Mouse (Mus musculus) inflammation-experienced regulatory T-cells, adult 6 months (primary cell): ENCODE results near the gene Ccdc57. TPM values are rescaled to one million over a fixed set of nuclear protein-coding genes. Genes with fewer than 3 reads are reported as not detected.
A peak's percentile ranks its signal among the peaks of the same experiment; 100 is the strongest.
"Not testable (repeated sequence)": the region's sequence is repeated elsewhere in the genome, so short reads cannot be mapped to it uniquely, and the experiment has no call there.

Source experiments
- ATAC-seq: one replicate; pipeline ENCODE4 v1.8.0; 2017
- polyA plus RNA-seq, 3 experiments: library from polyadenylated mRNA; unstranded; fragments of 100-300 nt; shearing (Covaris generic); gene quantifications; one replicate each; pipeline ENCODE4 v1.2.1; 2017

Ccdc57 gene
- polyA plus RNA-seq, 3 experiments from 2014 or later: 0.35 to 0.45 (median 0.42) TPM

DNA sequence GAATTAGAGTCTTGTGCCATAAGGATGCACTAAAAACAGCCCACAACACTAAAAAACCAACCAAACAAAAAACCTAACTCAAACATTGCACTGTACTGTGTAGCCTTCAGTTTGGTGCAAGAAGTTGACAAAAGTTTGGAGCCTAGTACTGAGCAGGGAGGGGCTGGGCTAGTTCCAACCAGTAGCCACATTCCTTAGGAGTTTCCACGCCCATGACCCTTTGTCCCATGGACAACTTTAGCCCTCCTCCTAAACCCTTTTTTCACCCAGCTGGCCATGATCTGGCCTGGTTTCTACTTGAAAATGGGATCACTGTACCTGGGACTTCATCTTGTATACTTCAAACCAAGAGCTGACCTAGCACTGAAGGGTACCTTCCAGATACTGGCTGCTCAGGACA lies 81.5 kb downstream of the Ccdc57 start:
- ATAC-seq: no peak

GRCm38 (mm10) chr11:120850331-120851030 lies 82.2 kb downstream of the Ccdc57 start:
- peak; percentile 65 for ATAC-seq

DNA sequence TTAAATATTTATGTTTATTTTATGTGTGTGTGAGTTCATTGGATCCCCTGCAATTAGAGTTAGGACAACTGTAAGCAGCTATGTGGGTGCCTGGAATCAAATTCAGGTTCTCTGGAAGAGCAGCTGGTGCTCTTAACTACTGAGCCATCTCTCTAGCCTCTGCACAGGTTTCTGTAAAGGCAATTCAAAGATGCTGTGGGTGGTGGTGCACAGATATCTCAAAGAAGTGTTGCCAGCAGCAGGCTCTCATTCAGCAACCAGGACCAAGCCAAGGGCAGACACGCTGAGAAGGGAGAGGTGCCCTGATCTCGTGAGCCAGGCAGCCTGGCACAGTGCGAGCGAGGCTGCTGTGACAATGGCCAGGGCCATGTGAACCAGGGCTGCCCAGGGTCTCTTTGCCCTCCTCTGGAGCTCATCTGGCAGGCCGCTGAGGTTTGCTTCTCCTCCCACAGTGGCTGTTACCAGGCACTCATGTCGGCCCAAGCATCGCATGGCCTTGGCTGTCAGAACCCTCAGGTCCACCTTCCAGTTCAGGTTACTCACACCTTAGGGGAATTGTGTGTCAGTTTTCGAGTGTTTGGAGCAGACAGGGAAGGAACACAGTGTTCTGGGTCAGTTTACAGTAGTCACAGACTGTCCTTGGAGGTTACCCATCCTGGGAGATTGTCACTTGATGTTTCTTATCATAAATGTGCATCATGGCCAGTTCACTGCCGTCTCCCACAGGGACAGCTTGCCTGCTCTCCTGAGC lies 85.8 kb downstream of the Ccdc57 start:
- no peak for ATAC-seq

DNA sequence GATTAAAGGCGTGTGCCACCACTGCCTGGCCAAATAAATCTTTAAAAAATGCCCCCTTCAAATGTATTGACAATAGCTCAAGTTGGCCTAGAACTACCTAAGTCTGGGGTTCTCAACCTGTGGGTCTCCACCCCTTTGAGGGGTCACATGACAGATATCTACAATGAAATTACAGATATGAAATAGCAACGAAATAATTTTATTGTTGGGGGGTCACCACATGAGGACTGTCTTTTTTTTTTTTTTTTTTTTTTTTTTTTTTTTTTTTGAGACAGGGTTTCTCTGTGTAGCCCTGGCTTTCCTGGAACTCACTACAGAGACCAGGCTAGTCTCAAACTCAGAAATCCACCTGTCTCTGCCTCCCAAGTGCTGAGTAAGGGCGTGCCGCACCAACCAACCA lies 88.3 kb downstream of the Ccdc57 start:
- no peak for ATAC-seq

GRCm38 (mm10) chr11:120833555-120834280 lies 99.0 kb downstream of the Ccdc57 start:
- ATAC-seq: no peak

GRCm38 (mm10) chr11:120832962-120833361 lies 99.7 kb downstream of the Ccdc57 start:
- ATAC-seq: not testable (repeated sequence)

DNA sequence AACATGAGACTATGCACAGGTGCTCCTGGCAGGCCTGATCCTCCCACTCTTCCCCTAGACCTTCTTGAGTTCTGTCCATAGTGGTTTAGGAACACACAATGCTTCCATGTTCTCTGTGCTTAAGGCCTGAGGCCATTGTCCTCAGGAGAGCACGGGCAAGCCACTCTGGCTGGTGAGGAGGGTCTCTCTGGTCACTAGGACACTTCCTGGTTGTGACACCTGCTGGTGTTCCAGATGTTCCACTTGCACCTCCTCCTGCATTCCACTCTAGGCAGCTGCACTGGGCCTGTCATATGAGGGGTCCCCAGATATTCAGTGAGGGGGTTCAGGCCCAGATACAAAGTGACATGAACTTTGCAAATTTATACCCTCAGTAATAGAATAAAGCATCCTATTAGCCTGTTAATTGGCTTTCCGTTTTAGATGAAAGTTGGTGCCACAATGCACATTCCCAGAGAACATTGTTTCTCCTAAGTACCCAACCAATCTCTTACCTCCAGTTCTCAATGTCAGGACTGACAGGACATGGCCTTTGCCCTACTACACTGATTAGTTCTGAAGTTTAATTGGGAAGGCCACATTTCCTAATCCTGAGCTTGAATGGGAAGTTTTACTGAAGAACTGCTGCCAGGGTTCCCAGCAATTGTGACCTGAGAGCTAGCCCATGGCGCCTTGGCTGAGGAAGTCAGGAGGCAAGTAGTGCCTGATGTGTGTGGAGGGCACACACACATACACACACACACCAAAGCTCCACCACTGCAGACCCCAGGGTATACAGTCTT lies 100.8 kb downstream of the Ccdc57 start:
- ATAC-seq: no peak

GRCm38 (mm10) chr11:120830686-120831085 lies 102.0 kb downstream of the Ccdc57 start:
- ATAC-seq: no peak

GRCm38 (mm10) chr11:120829757-120830532 lies 102.7 kb downstream of the Ccdc57 start:
- ATAC-seq: no peak

GRCm38 (mm10) chr11:120828416-120828815 lies 104.3 kb downstream of the Ccdc57 start:
- ATAC-seq: no peak

- ATAC-seq: no peak
Measured at GRCm38 (mm10) chr11:120826016-120826953, 106.4 kb downstream of the Ccdc57 start.

DNA sequence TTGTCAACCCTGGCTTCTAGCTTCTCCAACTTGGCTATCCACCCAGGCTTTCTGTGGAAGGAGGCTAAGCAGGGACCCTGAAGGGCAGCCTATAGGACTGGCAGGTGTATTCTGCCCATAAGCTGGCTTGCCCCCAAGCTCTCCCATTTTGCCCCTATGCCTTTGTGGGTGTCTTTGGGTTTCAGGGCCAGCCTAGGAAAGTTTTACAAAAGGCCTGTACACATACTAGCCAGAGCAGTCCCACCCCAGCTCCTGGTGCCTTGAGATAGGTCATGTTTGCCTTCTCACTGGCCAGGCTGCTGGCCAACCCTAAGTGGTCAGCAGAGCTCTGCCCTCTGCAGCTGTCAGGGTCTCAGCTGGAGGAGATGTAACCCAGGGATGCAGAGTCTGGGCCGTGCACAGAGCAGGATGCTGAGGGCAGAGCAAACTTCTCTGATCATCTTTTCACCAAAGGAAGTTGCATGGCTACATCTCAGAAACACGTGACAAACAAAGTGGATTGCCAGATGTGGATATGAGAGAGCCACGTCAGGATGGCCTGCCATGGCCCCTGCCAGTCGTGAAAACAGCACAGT lies 107.3 kb downstream of the Ccdc57 start:
- no peak for ATAC-seq

DNA sequence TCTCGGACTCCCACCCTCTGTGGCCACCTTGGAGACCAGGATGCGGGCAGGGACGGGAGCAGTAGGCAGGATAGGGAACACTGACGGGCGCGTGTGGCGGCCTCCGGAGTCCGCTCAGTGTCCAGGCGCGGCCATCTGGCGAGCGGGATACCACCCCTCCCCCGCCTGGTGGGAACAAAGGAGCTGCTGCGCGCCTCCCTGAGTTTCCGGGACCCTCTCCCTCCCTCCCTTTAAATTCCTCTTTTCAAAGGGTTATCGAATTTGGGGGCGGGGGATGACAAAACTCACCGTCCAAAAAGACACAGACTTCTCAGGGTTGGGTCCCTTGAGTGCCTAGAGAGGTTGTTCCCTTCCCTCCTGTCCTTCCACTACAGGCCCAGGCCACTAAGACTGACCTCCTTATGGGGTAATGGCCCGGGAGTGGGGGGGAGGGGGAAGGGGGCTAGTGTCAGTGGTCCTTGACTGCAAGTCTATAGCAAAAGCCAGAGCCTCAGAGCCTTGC lies 107.8 kb downstream of the Ccdc57 start:
- ATAC-seq: peak; percentile 5

- ATAC-seq: peak; percentile 76
Measured at GRCm38 (mm10) chr11:120823956-120824786, 108.5 kb downstream of the Ccdc57 start, which contains the start of gene Fasn. Gene Fasn, minus strand, starts transcription at chr11:120824547.

DNA sequence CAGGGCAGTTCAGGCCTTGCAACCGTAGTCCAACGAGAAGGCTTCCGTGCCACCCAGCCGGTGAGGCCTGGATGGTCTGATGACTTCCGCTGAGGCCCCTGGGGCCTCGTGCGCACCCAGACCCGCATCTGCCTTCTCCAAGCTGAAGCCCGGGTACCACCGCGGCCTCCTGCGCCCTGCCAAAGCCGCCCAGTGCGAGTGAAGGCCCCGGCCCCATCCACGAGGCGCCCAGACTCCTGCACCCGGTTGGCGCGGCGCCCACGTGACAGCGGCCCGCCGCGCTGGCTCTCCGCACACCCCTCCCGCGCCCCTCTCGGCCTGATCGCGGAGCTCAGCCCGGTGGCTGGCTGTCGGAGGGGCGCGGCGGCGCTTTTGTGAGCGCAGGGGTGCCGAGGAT lies 109.1 kb downstream of the Ccdc57 start:
- ATAC-seq: peak; percentile 36

GRCm38 (mm10) chr11:120822831-120823550 lies 109.7 kb downstream of the Ccdc57 start:
- ATAC-seq: no peak

DNA sequence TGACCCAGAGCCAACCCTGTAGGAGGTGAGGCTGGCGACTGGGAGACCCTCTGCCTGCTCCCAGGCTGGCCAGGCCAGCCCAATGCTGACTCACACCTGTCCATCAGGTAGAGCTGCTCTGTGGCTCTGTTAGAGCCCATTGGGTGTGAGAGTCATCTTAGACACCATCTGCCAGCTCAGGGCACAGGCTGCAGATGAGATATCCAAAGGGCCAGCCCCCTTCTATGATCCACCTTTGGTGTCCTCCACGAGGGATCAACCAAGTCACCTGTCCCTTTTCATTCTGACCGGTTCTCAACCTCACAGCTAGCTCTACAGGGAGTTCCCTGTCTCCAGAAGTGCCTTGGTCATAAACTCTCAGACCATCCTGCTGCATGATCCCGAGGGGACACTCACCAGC lies 110.4 kb downstream of the Ccdc57 start:
- ATAC-seq: no peak
